Mouse (Mus musculus) CH12F3 (cell line): ENCODE results near the gene Pitpnm2.
"Not testable (repeated sequence)": the region's sequence is repeated elsewhere in the genome, so short reads cannot be mapped to it uniquely, and the experiment has no call there.

Experiments used
- in situ Hi-C: fragments of 300-500 bp; cut with MboI; formaldehyde crosslinking; loops from 2 replicates; pipeline ENCODE4 v1.14.3; 2020; ENCODE audit warnings: low sequenced_read_pairs

Pitpnm2 gene

GRCm38 (mm10) chr5:124249614-124250591 lies at the start of gene Pitpnm2:
Pitpnm2 (minus strand) TSS chr5:124249760.
- in situ Hi-C loops: no loop called here

GRCm38 (mm10) chr5:124299307-124299706 lies 49.7 kb upstream of the Pitpnm2 start:
- in situ Hi-C loops: not testable (repeated sequence)

GRCm38 (mm10) chr5:124296475-124296874 lies 46.9 kb upstream of the Pitpnm2 start:
- in situ Hi-C loops: no loop called here

- in situ Hi-C loops: no loop called here
Measured at GRCm38 (mm10) chr5:124293967-124294366, 44.4 kb upstream of the Pitpnm2 start.

GRCm38 (mm10) chr5:124290216-124290615 lies 40.7 kb upstream of the Pitpnm2 start:
- in situ Hi-C loops: no loop called here

GRCm38 (mm10) chr5:124287616-124288247 lies 38.2 kb upstream of the Pitpnm2 start:
- in situ Hi-C loops: no loop called here

GRCm38 (mm10) chr5:124284330-124284729 lies 34.8 kb upstream of the Pitpnm2 start:
- in situ Hi-C loops: no loop called here

- in situ Hi-C loops: no loop called here
Measured at GRCm38 (mm10) chr5:124282854-124283253, 33.3 kb upstream of the Pitpnm2 start.

- in situ Hi-C loops: loop anchor here (10.0 kb wide), 1 partner anchor 105 kb away; no protein-coding TSS in a partner anchor
Measured at GRCm38 (mm10) chr5:124270226-124270625, 20.7 kb upstream of the Pitpnm2 start.

- in situ Hi-C loops: loop anchor here (10.0 kb wide), 1 partner anchor 105 kb away; no protein-coding TSS in a partner anchor
Measured at GRCm38 (mm10) chr5:124269661-124270060, 20.1 kb upstream of the Pitpnm2 start.

GRCm38 (mm10) chr5:124267652-124268051 lies 18.1 kb upstream of the Pitpnm2 start:
- in situ Hi-C loops: no loop called here

GRCm38 (mm10) chr5:124266821-124267220 lies 17.3 kb upstream of the Pitpnm2 start:
- in situ Hi-C loops: no loop called here

GRCm38 (mm10) chr5:124263246-124263645 lies 13.7 kb upstream of the Pitpnm2 start:
- in situ Hi-C loops: no loop called here

- in situ Hi-C loops: no loop called here
Measured at GRCm38 (mm10) chr5:124262090-124262489, 12.5 kb upstream of the Pitpnm2 start.

GRCm38 (mm10) chr5:124259133-124259532 lies 9.6 kb upstream of the Pitpnm2 start:
- in situ Hi-C loops: no loop called here

- in situ Hi-C loops: no loop called here
Measured at GRCm38 (mm10) chr5:124258026-124258425, 8.5 kb upstream of the Pitpnm2 start.

- in situ Hi-C loops: no loop called here
Measured at GRCm38 (mm10) chr5:124255141-124255540, 5.6 kb upstream of the Pitpnm2 start.

GRCm38 (mm10) chr5:124253555-124253954 lies 4.0 kb upstream of the Pitpnm2 start:
- in situ Hi-C loops: no loop called here

- in situ Hi-C loops: no loop called here
Measured at GRCm38 (mm10) chr5:124252580-124253320, 3.2 kb upstream of the Pitpnm2 start.

GRCm38 (mm10) chr5:124251070-124251469 lies 1.5 kb upstream of the Pitpnm2 start:
- in situ Hi-C loops: no loop called here
